Mouse (Mus musculus) heart, postnatal 0 days (tissue): ENCODE data around the gene Dyrk1a.

Experiments used
- CTCF ChIP-seq: IDR thresholded peaks from 2 replicates; pipeline ENCODE4 v1.5.1; 2016; ENCODE audit warnings: antibody characterized with exemption, control low read depth, low read depth
- EP300 ChIP-seq: IDR thresholded peaks from 2 replicates; pipeline ENCODE4 v1.6.1; 2016; ENCODE audit warnings: antibody characterized with exemption, low read depth

DNA sequence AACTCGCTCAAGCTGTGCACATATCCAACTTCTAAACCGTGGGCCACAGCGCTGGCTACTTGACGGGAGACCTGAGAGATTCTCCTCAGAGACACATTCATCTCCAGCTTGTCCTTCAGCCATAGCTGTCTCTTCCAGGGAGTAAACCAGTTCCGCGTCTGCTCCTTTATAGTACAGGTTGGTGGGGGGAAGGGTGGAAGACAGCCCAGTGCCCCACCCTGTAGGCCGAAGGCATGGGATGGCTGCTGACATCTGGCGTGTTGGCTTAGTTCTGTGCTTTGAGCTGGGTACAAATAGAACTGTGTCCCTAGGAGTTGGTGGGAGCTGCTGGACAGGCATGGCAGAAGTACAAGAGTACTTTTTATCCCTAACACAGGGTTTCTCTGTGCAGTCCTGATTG, 18.4 kb downstream of the Dyrk1a start:
- TF ChIP-seq CTCF (no peak), EP300 (no peak)
